Mouse (Mus musculus): ENCODE results near the gene Ndufs6. TPM values are rescaled to one million over a fixed set of nuclear protein-coding genes. Genes with fewer than 3 reads are reported as not detected.
A peak's percentile ranks its signal among the peaks of the same experiment; 100 is the strongest.

Ndufs6 gene
- 311 and 321 TPM in 2 replicates for polyA plus RNA-seq (2014; fragmentation: Nextera tagmentation; extraction: Ambion mirVana)

- H3K4me2 ChIP-seq (replicated peaks; ENCODE audit: low read depth, low read length) = peak within 1 kb of the TSS; percentile 54
- H3K4me3 ChIP-seq (ENCODE audit: low read depth, low read length) = peak within 1 kb of the TSS; percentile 79
- no peaks in the 10 kb centered on the region for H3K9me3 ChIP-seq (ENCODE audit: control insufficient read depth, low read length)
- H3K27me3 ChIP-seq (ENCODE audit: control insufficient read depth, insufficient read depth, low read length) = no peaks in the 10 kb centered on the region
- WGBS = under 1% methylated on average over 45 of the region's 45 CpGs
- H3K4me1 ChIP-seq (replicated peaks; ENCODE audit: control insufficient read depth, insufficient read depth, low read length) = peaks cover 5% of the 10 kb centered on the region; the same call in 1 of the 2 replicates
- no peaks in the 10 kb centered on the region for H3K36me3 ChIP-seq (ENCODE audit: control insufficient read depth, insufficient read depth, low read length)
- ATAC-seq (ENCODE audit: low FRiP score) (peak; percentile 85), DNase-seq (ENCODE audit: low spot score) (peak; percentile 92)
- peak within 1 kb of the TSS; percentile 76 for H3K9ac ChIP-seq (ENCODE audit: low read depth, low read length)
- H3K27ac ChIP-seq (ENCODE audit: low read depth, low read length) = no peak within 1 kb of the TSS
These were observed at the start of gene Ndufs6, which contains the start of gene Mrpl36 for GRCm38 (mm10) chr13:73327827-73328698. Gene Ndufs6 (minus strand): TSS chr13:73328542. Gene Mrpl36 (plus strand): TSS chr13:73328513.

DNA sequence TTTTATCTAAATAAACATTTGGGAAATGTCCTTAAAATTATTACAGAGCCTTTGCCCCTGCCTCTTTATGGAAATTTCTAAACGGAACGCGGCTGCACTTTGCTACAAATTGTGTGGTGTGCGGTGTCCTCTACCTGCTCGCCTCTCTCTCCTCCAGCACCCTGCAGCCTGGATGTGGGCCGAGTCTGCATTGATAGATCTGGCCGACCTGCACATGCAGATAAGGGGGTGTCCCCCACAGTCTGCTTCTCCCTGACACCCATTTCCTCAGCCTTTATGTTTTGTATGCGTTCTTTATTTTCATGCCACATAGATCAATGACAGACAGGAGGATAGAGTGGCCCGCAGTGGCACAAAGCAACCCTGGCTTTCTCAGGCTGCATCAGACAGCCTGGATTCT lies 49.3 kb upstream of the Ndufs6 start:
- no peaks in the 10 kb centered on the region for H3K36me3 ChIP-seq (ENCODE audit: control insufficient read depth, insufficient read depth, low read length)
- ATAC-seq (ENCODE audit: low FRiP score) = no peak
- no peak overlapping the region; the same call in 1 of the 2 replicates for H3K27ac ChIP-seq (ENCODE audit: low read depth, low read length)
- no peak overlapping the region for H3K9ac ChIP-seq (ENCODE audit: low read depth, low read length)
- WGBS = 87% methylated on average over 9 of the region's 9 CpGs
- DNase-seq (ENCODE audit: low spot score) = no peak
- no peaks in the 10 kb centered on the region for H3K4me1 ChIP-seq (replicated peaks; ENCODE audit: control insufficient read depth, insufficient read depth, low read length)
- H3K9me3 ChIP-seq (ENCODE audit: control insufficient read depth, low read length) = no peaks in the 10 kb centered on the region
- H3K4me2 ChIP-seq (replicated peaks; ENCODE audit: low read depth, low read length) = no peak overlapping the region
- no peak overlapping the region for H3K4me3 ChIP-seq (ENCODE audit: low read depth, low read length)
- no peaks in the 10 kb centered on the region for H3K27me3 ChIP-seq (ENCODE audit: control insufficient read depth, insufficient read depth, low read length)

- Histone ChIP-seq H3K4me2 (replicated peaks; ENCODE audit: low read depth, low read length) (no peak overlapping the region), H3K9ac (ENCODE audit: low read depth, low read length) (no peak overlapping the region), H3K4me1 (replicated peaks; ENCODE audit: control insufficient read depth, insufficient read depth, low read length) (no peaks in the 10 kb centered on the region), H3K36me3 (ENCODE audit: control insufficient read depth, insufficient read depth, low read length) (no peaks in the 10 kb centered on the region), H3K4me3 (ENCODE audit: low read depth, low read length) (no peak overlapping the region), H3K27me3 (ENCODE audit: control insufficient read depth, insufficient read depth, low read length) (no peaks in the 10 kb centered on the region), H3K9me3 (ENCODE audit: control insufficient read depth, low read length) (no peaks in the 10 kb centered on the region), H3K27ac (ENCODE audit: low read depth, low read length) (no peak overlapping the region)
- ATAC-seq (ENCODE audit: low FRiP score) = no peak
- WGBS = 76% methylated on average over 2 of the region's 2 CpGs
- no peak for DNase-seq (ENCODE audit: low spot score)
These were observed 46.3 kb upstream of the Ndufs6 start for GRCm38 (mm10) chr13:73374612-73375011.

DNA sequence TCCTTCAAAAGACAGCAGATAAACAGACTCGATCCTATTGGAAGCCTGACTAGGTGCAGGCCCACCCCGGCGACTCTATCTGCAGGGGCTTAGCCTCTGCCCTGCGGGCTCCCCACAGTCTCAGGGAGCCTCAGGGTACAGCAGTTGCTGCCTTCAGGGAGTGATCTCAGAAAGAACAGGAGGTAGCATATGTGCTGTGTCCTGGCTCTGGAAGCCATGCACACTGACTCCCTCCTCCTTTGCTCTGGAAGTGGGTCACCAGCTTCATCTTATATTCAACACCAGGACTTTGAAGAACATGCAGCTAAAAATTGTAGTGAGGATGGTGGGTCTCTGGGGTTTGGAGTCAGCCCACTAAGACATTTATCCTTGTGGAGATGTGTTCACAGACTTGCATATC lies 45.0 kb upstream of the Ndufs6 start:
- no peak for DNase-seq (ENCODE audit: low spot score)
- 82% methylated on average over 4 of the region's 4 CpGs for WGBS
- ATAC-seq (ENCODE audit: low FRiP score) = no peak
- Histone ChIP-seq H3K4me3 (ENCODE audit: low read depth, low read length) (no peak overlapping the region), H3K9me3 (ENCODE audit: control insufficient read depth, low read length) (no peaks in the 10 kb centered on the region), H3K27ac (ENCODE audit: low read depth, low read length) (no peak overlapping the region), H3K27me3 (ENCODE audit: control insufficient read depth, insufficient read depth, low read length) (no peaks in the 10 kb centered on the region), H3K4me2 (replicated peaks; ENCODE audit: low read depth, low read length) (no peak overlapping the region), H3K4me1 (replicated peaks; ENCODE audit: control insufficient read depth, insufficient read depth, low read length) (no peaks in the 10 kb centered on the region), H3K9ac (ENCODE audit: low read depth, low read length) (no peak overlapping the region), H3K36me3 (ENCODE audit: control insufficient read depth, insufficient read depth, low read length) (no peaks in the 10 kb centered on the region)

DNA sequence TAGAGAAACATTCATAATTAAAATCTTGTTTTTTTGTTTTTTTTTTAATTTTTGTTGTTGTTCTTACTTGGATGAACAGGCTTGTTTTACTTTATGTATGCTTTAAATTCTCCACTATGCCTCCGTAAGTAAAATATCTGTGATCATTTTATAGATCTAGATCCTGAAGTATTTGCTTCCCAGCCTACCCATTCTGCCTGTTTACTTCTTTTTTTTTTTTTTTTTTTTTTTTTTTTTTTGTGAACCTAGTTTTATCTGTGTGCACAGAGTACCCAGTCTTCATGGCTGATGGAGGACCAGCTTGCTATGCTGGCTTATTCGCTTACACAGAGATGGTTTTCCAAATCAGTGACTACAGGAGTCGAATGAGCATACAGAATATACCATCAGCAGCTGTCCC lies 28.8 kb upstream of the Ndufs6 start:
- ATAC-seq (ENCODE audit: low FRiP score) = no peak
- no peaks in the 10 kb centered on the region for H3K9me3 ChIP-seq (ENCODE audit: control insufficient read depth, low read length)
- H3K9ac ChIP-seq (ENCODE audit: low read depth, low read length) = no peak overlapping the region
- 87% methylated on average over 3 of the region's 3 CpGs for WGBS
- no peak overlapping the region for H3K4me2 ChIP-seq (replicated peaks; ENCODE audit: low read depth, low read length)
- no peak overlapping the region for H3K4me3 ChIP-seq (ENCODE audit: low read depth, low read length)
- H3K36me3 ChIP-seq (ENCODE audit: control insufficient read depth, insufficient read depth, low read length) = no peaks in the 10 kb centered on the region
- no peak overlapping the region for H3K27ac ChIP-seq (ENCODE audit: low read depth, low read length)
- no peaks in the 10 kb centered on the region for H3K4me1 ChIP-seq (replicated peaks; ENCODE audit: control insufficient read depth, insufficient read depth, low read length)
- no peak for DNase-seq (ENCODE audit: low spot score)
- no peaks in the 10 kb centered on the region for H3K27me3 ChIP-seq (ENCODE audit: control insufficient read depth, insufficient read depth, low read length)

DNA sequence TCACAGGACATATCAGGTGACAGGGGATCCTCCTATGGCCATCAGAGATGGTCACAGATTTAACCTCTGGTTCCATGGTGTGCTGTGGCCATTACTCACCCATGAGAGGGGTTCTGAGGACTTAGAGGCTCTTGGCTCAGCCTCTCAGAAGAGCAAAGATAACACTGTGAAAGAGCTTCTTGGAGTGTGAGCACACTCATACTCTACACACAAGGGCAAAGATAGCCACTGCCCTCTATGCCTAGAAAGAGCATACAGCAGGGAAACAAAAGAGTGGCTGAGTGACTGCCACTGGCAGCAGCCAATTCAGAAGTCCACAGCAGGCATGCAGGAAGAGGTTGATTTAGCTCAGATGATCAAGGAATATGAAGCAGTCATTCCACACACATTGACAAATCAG lies 24.1 kb upstream of the Ndufs6 start:
- no peak for ATAC-seq (ENCODE audit: low FRiP score)
- H3K9ac ChIP-seq (ENCODE audit: low read depth, low read length) = no peak overlapping the region

DNA sequence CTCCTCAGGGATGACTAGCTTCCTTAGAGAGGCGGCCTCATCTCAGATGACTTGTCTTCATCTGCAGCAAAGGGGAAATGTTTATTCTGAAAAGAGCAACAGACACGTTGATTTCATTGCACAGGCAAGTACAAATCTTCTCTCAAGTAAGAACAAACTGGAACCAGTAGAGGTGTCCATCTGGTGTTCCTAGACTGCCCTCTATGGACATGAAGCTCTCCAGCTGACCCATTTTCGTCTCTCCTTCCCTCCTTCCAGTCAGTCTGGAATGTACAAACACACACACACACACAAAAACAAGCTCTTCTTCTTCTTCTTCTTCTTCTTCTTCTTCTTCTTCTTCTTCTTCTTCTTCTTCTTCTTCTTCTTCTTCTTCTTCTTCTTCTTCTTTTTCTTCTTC lies 23.6 kb upstream of the Ndufs6 start:
- Histone ChIP-seq H3K4me2 (replicated peaks; ENCODE audit: low read depth, low read length) (no peak overlapping the region), H3K36me3 (ENCODE audit: control insufficient read depth, insufficient read depth, low read length) (no peaks in the 10 kb centered on the region), H3K4me3 (ENCODE audit: low read depth, low read length) (no peak overlapping the region), H3K27me3 (ENCODE audit: control insufficient read depth, insufficient read depth, low read length) (no peaks in the 10 kb centered on the region), H3K27ac (ENCODE audit: low read depth, low read length) (no peak overlapping the region), H3K4me1 (replicated peaks; ENCODE audit: control insufficient read depth, insufficient read depth, low read length) (no peaks in the 10 kb centered on the region), H3K9me3 (ENCODE audit: control insufficient read depth, low read length) (no peaks in the 10 kb centered on the region), H3K9ac (ENCODE audit: low read depth, low read length) (no peak overlapping the region)
- DNase-seq (ENCODE audit: low spot score) = no peak
- ATAC-seq (ENCODE audit: low FRiP score) = no peak
- WGBS = 73% methylated on average over 3 of the region's 3 CpGs

More for the DNA sequence above, 24.1 kb upstream of the Ndufs6 start:
- DNase-seq (ENCODE audit: low spot score) = no peak
- H3K27ac ChIP-seq (ENCODE audit: low read depth, low read length) = no peak overlapping the region
- H3K4me3 ChIP-seq (ENCODE audit: low read depth, low read length) = no peak overlapping the region
- H3K27me3 ChIP-seq (ENCODE audit: control insufficient read depth, insufficient read depth, low read length) = no peaks in the 10 kb centered on the region
- H3K9me3 ChIP-seq (ENCODE audit: control insufficient read depth, low read length) = no peaks in the 10 kb centered on the region
- no peaks in the 10 kb centered on the region for H3K36me3 ChIP-seq (ENCODE audit: control insufficient read depth, insufficient read depth, low read length)
- H3K4me1 ChIP-seq (replicated peaks; ENCODE audit: control insufficient read depth, insufficient read depth, low read length) = no peaks in the 10 kb centered on the region
- H3K4me2 ChIP-seq (replicated peaks; ENCODE audit: low read depth, low read length) = no peak overlapping the region

DNA sequence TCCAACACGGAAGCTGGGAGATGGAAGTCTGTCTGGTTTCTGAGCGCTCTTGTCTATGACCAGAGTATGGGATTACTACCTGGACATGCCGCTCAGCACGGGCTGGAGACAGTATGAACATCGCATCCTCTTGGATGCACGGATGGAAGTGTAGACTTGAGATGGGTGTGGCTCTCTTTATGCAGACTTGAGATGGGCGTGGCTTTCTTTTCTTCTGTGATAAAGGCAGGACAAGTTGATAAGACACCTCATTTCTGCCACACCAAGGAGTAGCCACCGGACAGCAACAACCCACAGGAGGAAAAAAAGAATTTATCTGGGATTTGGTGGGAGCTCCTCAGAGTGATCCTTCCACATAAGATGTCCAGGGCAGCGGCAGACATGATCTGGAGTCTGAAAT lies 22.4 kb upstream of the Ndufs6 start:
- DNase-seq (ENCODE audit: low spot score) (no peak), ATAC-seq (ENCODE audit: low FRiP score) (no peak)
- Histone ChIP-seq H3K4me2 (replicated peaks; ENCODE audit: low read depth, low read length) (no peak overlapping the region), H3K36me3 (ENCODE audit: control insufficient read depth, insufficient read depth, low read length) (no peaks in the 10 kb centered on the region), H3K9ac (ENCODE audit: low read depth, low read length) (no peak overlapping the region), H3K4me1 (replicated peaks; ENCODE audit: control insufficient read depth, insufficient read depth, low read length) (no peaks in the 10 kb centered on the region), H3K27ac (ENCODE audit: low read depth, low read length) (no peak overlapping the region), H3K9me3 (ENCODE audit: control insufficient read depth, low read length) (no peaks in the 10 kb centered on the region), H3K27me3 (ENCODE audit: control insufficient read depth, insufficient read depth, low read length) (no peaks in the 10 kb centered on the region), H3K4me3 (ENCODE audit: low read depth, low read length) (no peak overlapping the region)
- 91% methylated on average over 9 of the region's 9 CpGs for WGBS
